Mouse (Mus musculus) MEL (cell line): ENCODE data around the gene Cdca3. TPM values are rescaled to one million over a fixed set of nuclear protein-coding genes. Genes with fewer than 3 reads are reported as not detected.

Experiments
- DNase-seq: peaks from one replicate; pipeline ENCODE4 v3.0.0; 2011; ENCODE audit warnings: low read depth, low spot score
- H3K27ac ChIP-seq: 2 replicates; pipeline ENCODE4 v1.5.1; 2012; ENCODE audit warnings: low read depth, mild to moderate bottlenecking, control low read depth, low read length, moderate library complexity; ENCODE audit not compliant: control insufficient read depth
- H3K27me3 ChIP-seq, 2 experiments: fragments of 150-350 bp in 1 of 2; sonication (generic) in 1 of 2; 2 replicates each; pipeline ENCODE4 v1.6.1; 2012; ENCODE audit warnings: low read length in 2 of 2, mild to moderate bottlenecking in 2 of 2, improper control_type of control experiment in 1 of 2, moderate library complexity in 1 of 2; ENCODE audit not compliant: insufficient read depth in 2 of 2, control insufficient read depth in 1 of 2
- H3K36me3 ChIP-seq, 2 experiments: 2 replicates each; pipeline ENCODE4 v1.6.1; 2012 to 2014; ENCODE audit warnings: low read length in 2 of 2, improper control_type of control experiment in 1 of 2, inconsistent platforms in 1 of 2, mild to moderate bottlenecking in 1 of 2; ENCODE audit not compliant: insufficient read depth in 2 of 2, control insufficient read depth in 1 of 2
- H3K4me1 ChIP-seq, 2 experiments: fragments of 150-350 bp in 1 of 2; sonication (generic) in 1 of 2; 2 replicates each; pipeline ENCODE4 v1.6.1; 2012; ENCODE audit warnings: low read length in 2 of 2, improper control_type of control experiment in 1 of 2, mild to moderate bottlenecking in 1 of 2; ENCODE audit not compliant: insufficient read depth in 2 of 2, control insufficient read depth in 1 of 2
- H3K4me3 ChIP-seq, 2 experiments: fragments of 150-350 bp in 1 of 2; sonication (generic) in 1 of 2; 2 replicates each; pipeline ENCODE4 v1.5.1; 2012; ENCODE audit warnings: low read depth in 2 of 2, low read length in 2 of 2, mild to moderate bottlenecking in 2 of 2, moderate library complexity in 2 of 2, control low read depth in 1 of 2, improper control_type of control experiment in 1 of 2; ENCODE audit not compliant: control insufficient read depth in 1 of 2, insufficient read depth in 1 of 2
- H3K79me2 ChIP-seq: 2 replicates; pipeline ENCODE4 v1.6.1; 2012; ENCODE audit warnings: mild to moderate bottlenecking, low read length, moderate library complexity; ENCODE audit not compliant: control insufficient read depth, poor library complexity, insufficient read depth
- H3K9ac ChIP-seq: 2 replicates; pipeline ENCODE4 v1.6.1; 2012; ENCODE audit warnings: low read depth, mild to moderate bottlenecking, control low read depth, low read length, moderate library complexity; ENCODE audit not compliant: control insufficient read depth, poor library complexity, severe bottlenecking
- H3K9me3 ChIP-seq: fragments of 150-350 bp; sonication (generic); replicated peaks from 2 replicates; pipeline ENCODE4 v1.6.1; 2012; ENCODE audit warnings: mild to moderate bottlenecking, low read length, improper control_type of control experiment, moderate library complexity; ENCODE audit not compliant: insufficient read depth
- BHLHE40 ChIP-seq: IDR thresholded peaks from 2 replicates; pipeline ENCODE4 v1.6.1; 2012; ENCODE audit warnings: low read depth, mild to moderate bottlenecking, inconsistent platforms, low read length, improper control_type of control experiment, borderline replicate concordance
- CHD1 ChIP-seq: IDR thresholded peaks from 2 replicates; pipeline ENCODE4 v1.6.1; 2012; ENCODE audit warnings: low read depth, mild to moderate bottlenecking, inconsistent platforms, low read length, improper control_type of control experiment
- CHD2 ChIP-seq: IDR thresholded peaks from 2 replicates; pipeline ENCODE4 v1.6.1; 2011; ENCODE audit warnings: low read length, improper control_type of control experiment
- ETS1 ChIP-seq: IDR thresholded peaks from 2 replicates; pipeline ENCODE4 v1.6.1; 2012; ENCODE audit warnings: low read depth, mild to moderate bottlenecking, inconsistent platforms, low read length, improper control_type of control experiment, moderate library complexity
- GABPA ChIP-seq: IDR thresholded peaks from 2 replicates; pipeline ENCODE4 v1.6.1; 2012; ENCODE audit warnings: low read depth, mild to moderate bottlenecking, inconsistent platforms, low read length, improper control_type of control experiment, moderate library complexity
- HCFC1 ChIP-seq: IDR thresholded peaks from 2 replicates; pipeline ENCODE4 v1.6.1; 2012; ENCODE audit warnings: low read depth, mild to moderate bottlenecking, inconsistent platforms, low read length, improper control_type of control experiment, moderate library complexity
- JUND ChIP-seq: IDR thresholded peaks from 2 replicates; pipeline ENCODE4 v1.6.1; 2011; ENCODE audit warnings: low read depth, mild to moderate bottlenecking, improper control_type of control experiment, low read length
- MAFK ChIP-seq: IDR thresholded peaks from 2 replicates; pipeline ENCODE4 v1.6.1; 2011; ENCODE audit warnings: low read depth, mild to moderate bottlenecking, low read length, improper control_type of control experiment, borderline replicate concordance
- MAX ChIP-seq: IDR thresholded peaks from 2 replicates; pipeline ENCODE4 v1.6.1; 2011; ENCODE audit warnings: low read length, improper control_type of control experiment
- MEF2A ChIP-seq: IDR thresholded peaks from 2 replicates; pipeline ENCODE4 v1.6.1; 2014; ENCODE audit warnings: low read depth, mild to moderate bottlenecking, inconsistent platforms, low read length, improper control_type of control experiment; ENCODE audit not compliant: poor library complexity, insufficient replicate concordance, severe bottlenecking; ENCODE audit errors: extremely low read depth
- NRF1 ChIP-seq: IDR thresholded peaks from 2 replicates; pipeline ENCODE4 v1.6.1; 2014; ENCODE audit warnings: low read depth, mild to moderate bottlenecking, inconsistent platforms, low read length, improper control_type of control experiment, moderate library complexity; ENCODE audit not compliant: poor library complexity, insufficient read depth, severe bottlenecking
- POLR2A ChIP-seq, 2 experiments: IDR thresholded peaks; 2 replicates each; pipeline ENCODE4 v1.6.1; 2011 to 2012; ENCODE audit warnings: low read length in 2 of 2, mild to moderate bottlenecking in 2 of 2, control low read depth in 1 of 2, improper control_type of control experiment in 1 of 2, low read depth in 1 of 2, moderate library complexity in 1 of 2; ENCODE audit not compliant: control insufficient read depth in 1 of 2, insufficient read depth in 1 of 2, poor library complexity in 1 of 2
- POLR2AphosphoS2 ChIP-seq: IDR thresholded peaks from 2 replicates; pipeline ENCODE4 v1.6.1; 2011; ENCODE audit warnings: low read length, improper control_type of control experiment
- POLR2AphosphoS5 ChIP-seq: IDR thresholded peaks from 2 replicates; pipeline ENCODE4 v1.6.1; 2012; ENCODE audit warnings: low read depth, borderline replicate concordance, mild to moderate bottlenecking, inconsistent platforms, low read length, moderate library complexity, mixed read lengths
- RAD21 ChIP-seq: IDR thresholded peaks from 2 replicates; pipeline ENCODE4 v1.6.1; 2011; ENCODE audit warnings: mild to moderate bottlenecking, low read depth, low read length, improper control_type of control experiment
- RCOR1 ChIP-seq: IDR thresholded peaks from 2 replicates; pipeline ENCODE4 v1.6.1; 2012; ENCODE audit warnings: low read depth, mild to moderate bottlenecking, inconsistent platforms, low read length, improper control_type of control experiment
- SIN3A ChIP-seq: IDR thresholded peaks from 2 replicates; pipeline ENCODE4 v1.6.1; 2012; ENCODE audit warnings: low read length, improper control_type of control experiment, inconsistent platforms
- SMC3 ChIP-seq: IDR thresholded peaks from 2 replicates; pipeline ENCODE4 v1.6.1; 2011; ENCODE audit warnings: low read depth, low read length, improper control_type of control experiment
- TAL1 ChIP-seq: IDR thresholded peaks from 2 replicates; pipeline ENCODE4 v1.6.1; 2012; ENCODE audit warnings: mild to moderate bottlenecking, inconsistent platforms, low read length, moderate library complexity, mixed read lengths
- TCF12 ChIP-seq: IDR thresholded peaks from 2 replicates; pipeline ENCODE4 v1.6.1; 2014; ENCODE audit warnings: low read depth, mild to moderate bottlenecking, inconsistent platforms, low read length, improper control_type of control experiment, moderate library complexity
- USF1 ChIP-seq: IDR thresholded peaks from 2 replicates; pipeline ENCODE4 v1.6.1; 2014; ENCODE audit warnings: low read depth, mild to moderate bottlenecking, inconsistent platforms, low read length, improper control_type of control experiment, moderate library complexity
- ZKSCAN1 ChIP-seq: IDR thresholded peaks from 2 replicates; pipeline ENCODE4 v1.6.1; 2012; ENCODE audit warnings: low read depth, mild to moderate bottlenecking, inconsistent platforms, low read length, improper control_type of control experiment, moderate library complexity
- ZMIZ1 ChIP-seq: IDR thresholded peaks from 2 replicates; pipeline ENCODE4 v1.6.1; 2012; ENCODE audit warnings: low read depth, mild to moderate bottlenecking, inconsistent platforms, low read length, improper control_type of control experiment, moderate library complexity
- polyA plus RNA-seq, 2 experiments: library from polyadenylated mRNA; stranded (reverse) in 1 of 2; unstranded in 1 of 2; fragments of >175 nt in 1 of 2; fragments of >200 nt in 1 of 2; gene quantifications; 2 replicates each; pipeline versions ENCODE4 v1.2.1 to v1.2.4; 2012; ENCODE audit warnings: low replicate concordance in 2 of 2, low read depth in 1 of 2; ENCODE audit not compliant: insufficient read length in 2 of 2, insufficient read depth in 1 of 2, missing spikeins in 1 of 2
- total RNA-seq: library from RNA; depleted of rRNA; stranded (reverse); fragments of 300-350 nt; gene quantifications from 2 replicates; pipeline ENCODE4 v1.2.3, GENCODE M21; 2012

Cdca3 gene
- total and polyA plus RNA-seq, 3 experiments = 54.5 to 185 TPM; not detected in 1

DNA sequence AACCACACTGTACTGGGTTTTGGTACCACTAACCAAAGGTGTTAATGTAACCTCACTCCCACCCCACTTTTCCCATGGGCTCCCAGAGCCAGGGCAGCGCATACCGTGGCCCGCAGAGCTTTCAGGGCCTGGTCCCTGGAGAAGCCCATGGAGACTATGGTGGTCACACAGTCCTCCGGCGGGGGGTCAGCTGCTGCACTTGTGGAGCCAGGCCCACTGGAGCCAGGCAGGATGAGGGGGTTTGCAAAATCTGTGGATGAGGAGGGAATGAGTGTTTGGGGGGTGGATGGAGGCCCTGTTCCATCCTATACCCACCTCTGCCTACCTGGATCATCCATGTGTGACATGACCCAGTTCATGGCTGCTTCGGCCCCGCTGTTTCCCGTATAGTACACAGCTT is 11.8 kb upstream of the Cdca3 start:
- Histone ChIP-seq H3K27me3 (no peaks in the 10 kb centered on the region), H3K36me3 (peaks cover 6 to 11% of the 10 kb centered on the region in 2 experiments), H3K4me3 (no peak overlapping the region), H3K9me3 (no peaks in the 10 kb centered on the region), H3K79me2 (peaks cover 13% of the 10 kb centered on the region), H3K4me1 (peaks cover 0 to 9% of the 10 kb centered on the region in 2 experiments; a peak in 3 of 4 replicates)
- DNase-seq = no peak
- TF ChIP-seq CHD2 (no peak), GABPA (no peak), ETS1 (no peak), NRF1 (no peak), ZKSCAN1 (no peak), MAX (no peak), POLR2AphosphoS2 (no peak), POLR2A (IDR thresholded peaks at IDR 0.05; ENCODE audit: control insufficient read depth in 1 of 2, insufficient read depth in 1 of 2, low read depth in 1 of 2, low read length in 2 of 2, poor library complexity in 1 of 2) (no peak), TCF12 (no peak), USF1 (no peak), MEF2A (no peak), RCOR1 (no peak), SMC3 (no peak), CHD1 (no peak)
- TF ChIP-seq, all 39 proteins: peak for 0
- Histone ChIP-seq H3K27ac (no peak overlapping the region), H3K9ac (no peak overlapping the region)

DNA sequence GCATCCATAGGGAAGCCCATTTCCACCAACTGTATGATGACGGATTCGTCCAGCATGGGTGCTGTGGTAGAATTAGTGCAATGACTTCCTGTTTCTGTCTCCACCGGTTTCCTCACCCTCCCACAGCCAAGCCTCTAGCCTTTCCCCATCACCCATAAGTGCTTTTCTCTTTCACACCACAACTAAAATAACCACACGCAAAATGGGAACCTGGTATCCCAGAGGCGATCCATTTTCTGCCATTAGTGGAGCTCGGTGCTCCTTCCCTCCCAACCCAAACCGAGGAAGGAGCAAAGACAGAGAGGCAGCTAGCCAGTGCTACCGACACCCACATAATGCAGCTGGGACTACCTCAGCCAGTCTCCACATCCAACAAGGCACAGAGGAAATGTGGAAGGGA is 11.4 kb upstream of the Cdca3 start:
- Histone ChIP-seq H3K27ac (no peak overlapping the region), H3K36me3 (peaks cover 6 to 9% of the 10 kb centered on the region in 2 experiments), H3K27me3 (no peaks in the 10 kb centered on the region), H3K9ac (no peak overlapping the region), H3K4me3 (no peak overlapping the region), H3K79me2 (peaks cover 9% of the 10 kb centered on the region), H3K9me3 (no peaks in the 10 kb centered on the region), H3K4me1 (peaks cover 0 to 5% of the 10 kb centered on the region in 2 experiments; a peak in 3 of 4 replicates)
- TF ChIP-seq TAL1 = no peak
- TF ChIP-seq RAD21 = no peak
- TF ChIP-seq POLR2AphosphoS5 = no peak
- no peak for TF ChIP-seq MAFK
- no peak for TF ChIP-seq HCFC1
- TF ChIP-seq TCF12 = no peak
- no peak for TF ChIP-seq SIN3A
- no peak for TF ChIP-seq JUND
- no peak for TF ChIP-seq ZMIZ1
- TF ChIP-seq BHLHE40 = no peak
- no peak for DNase-seq
